Mouse (Mus musculus): ENCODE results near the gene Amacr. TPM values are rescaled to one million over a fixed set of nuclear protein-coding genes. Genes with fewer than 3 reads are reported as not detected.

The Amacr gene
- total RNA-seq, 2 experiments from 2014 or later = 11.1 to 12.0 TPM

- Histone ChIP-seq H3K27ac (no peak overlapping the region), H3K4me3 (no peak overlapping the region)
- no peak for TF ChIP-seq CTCF (conservative IDR thresholded peaks at IDR 0.05)
- no peak for DNase-seq (ENCODE audit: low spot score in 2 of 2)
Measured at GRCm38 (mm10) chr15:11041229-11041628, 59.7 kb downstream of the Amacr start.

DNA sequence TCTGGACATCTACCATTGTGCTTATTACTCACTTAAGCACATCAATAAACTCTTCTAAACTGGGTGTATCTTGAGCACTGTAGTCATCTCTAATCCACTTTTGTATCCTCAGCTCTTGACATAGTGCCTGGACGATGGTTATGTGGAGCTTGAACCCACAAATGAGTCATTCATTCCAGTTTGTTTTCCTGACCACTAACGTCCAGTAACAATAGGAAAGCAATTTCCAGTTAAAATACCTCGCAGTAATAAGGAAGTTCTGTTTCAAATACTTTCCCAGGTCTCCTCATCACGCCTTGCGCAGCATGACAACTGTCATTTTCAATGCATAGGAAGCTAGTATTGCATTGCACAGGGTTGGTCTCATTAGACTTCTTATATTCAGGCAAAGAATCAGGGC lies 61.3 kb downstream of the Amacr start:
- DNase-seq (ENCODE audit: low spot score in 2 of 2) = no peak
- no peak for TF ChIP-seq CTCF (conservative IDR thresholded peaks at IDR 0.05)
- Histone ChIP-seq H3K27ac (no peak overlapping the region), H3K4me3 (no peak overlapping the region)

Other genes starting within 250 kb of the Amacr start
- gene C1qtnf3, start 29.4 kb upstream of the Amacr start, total RNA-seq (2021) = not detected
- gene Slc45a2, start 19.0 kb downstream of the Amacr start, total RNA-seq (2021) = not detected
- gene Rxfp3, start 56.2 kb downstream of the Amacr start, total RNA-seq (2021) = 1 to 10 TPM; 5.2 to 5.5 TPM
- 1 to 10 TPM in 1 of 2 experiments, under 1 TPM in 1; 0.39 to 1.3 TPM for gene Adamts12, start 83.0 kb downstream of the Amacr start, total RNA-seq (2021)

All from layer of hippocampus, adult 2 months (tissue).